Mouse (Mus musculus) urinary bladder, adult 18-20 months (tissue): Measurements from ENCODE around the gene Cdc6.
"Not testable (repeated sequence)": the region's sequence is repeated elsewhere in the genome, so short reads cannot be mapped to it uniquely, and the experiment has no call there.

ENCODE experiments used
- DNase-seq, 2 experiments: peaks; one replicate each; pipeline ENCODE4 v3.0.0; 2022; ENCODE audit warnings: low spot score in 2 of 2, mixed read lengths in 2 of 2

Gene Cdc6

GRCm38 (mm10) chr11:98909654-98910053 is 2.1 kb downstream of the Cdc6 start:
- DNase-seq: no peak

- DNase-seq: no peak
Observed at GRCm38 (mm10) chr11:98910415-98910814, 2.8 kb downstream of the Cdc6 start.

DNA sequence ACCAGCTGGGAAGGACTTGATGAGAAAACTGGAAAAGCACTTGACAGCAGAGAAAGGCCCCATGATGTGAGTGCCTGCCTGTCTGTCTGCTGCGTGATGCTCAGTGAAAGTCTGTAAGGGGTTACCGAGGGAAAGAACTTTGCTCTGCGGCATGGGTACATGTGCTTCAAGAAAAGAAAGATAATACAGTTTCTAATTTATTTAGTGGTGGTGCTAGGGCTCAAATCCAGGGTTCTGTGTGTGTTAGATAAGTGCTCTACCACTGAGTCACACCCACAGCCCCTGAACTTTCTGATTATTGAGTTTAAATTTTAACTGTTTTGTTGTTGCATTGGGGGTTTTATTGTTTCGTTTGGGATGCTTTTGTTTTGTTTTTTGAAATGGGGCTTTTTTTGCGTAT is 3.9 kb downstream of the Cdc6 start:
- no peak for DNase-seq

GRCm38 (mm10) chr11:98914196-98914595 is 6.6 kb downstream of the Cdc6 start:
- DNase-seq: no peak

GRCm38 (mm10) chr11:98916376-98916775 is 8.8 kb downstream of the Cdc6 start:
- DNase-seq: not testable (repeated sequence)

DNA sequence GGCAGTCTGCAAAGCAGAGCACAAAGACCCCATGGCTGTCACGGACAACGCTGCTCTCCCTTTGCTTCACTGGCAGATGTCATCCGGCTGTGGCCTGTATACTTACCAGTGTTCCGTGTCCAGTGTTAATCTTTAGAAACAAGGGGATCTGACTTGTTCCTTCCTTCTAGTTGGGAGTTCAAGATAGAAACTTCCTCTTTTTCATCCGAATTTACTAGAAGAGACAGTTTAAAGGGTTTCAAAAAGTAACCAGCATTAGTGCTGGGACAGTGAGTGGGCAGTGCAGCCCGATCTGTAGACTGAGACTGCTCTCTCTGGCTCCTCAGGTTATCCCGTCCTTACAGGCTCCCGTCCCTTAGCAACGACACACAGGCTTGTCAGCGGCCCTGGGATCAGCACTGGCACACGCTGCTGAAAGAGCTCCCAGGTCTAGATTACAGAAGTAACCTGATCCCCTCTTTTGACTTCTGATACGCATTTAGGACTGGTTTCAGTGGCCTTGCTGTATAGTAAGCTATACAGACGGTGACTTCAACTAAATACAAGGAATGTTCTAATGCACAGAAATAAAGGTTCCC is 9.9 kb downstream of the Cdc6 start:
- no peak for DNase-seq

- no peak for DNase-seq
Observed at GRCm38 (mm10) chr11:98918231-98918630, 10.6 kb downstream of the Cdc6 start.

DNA sequence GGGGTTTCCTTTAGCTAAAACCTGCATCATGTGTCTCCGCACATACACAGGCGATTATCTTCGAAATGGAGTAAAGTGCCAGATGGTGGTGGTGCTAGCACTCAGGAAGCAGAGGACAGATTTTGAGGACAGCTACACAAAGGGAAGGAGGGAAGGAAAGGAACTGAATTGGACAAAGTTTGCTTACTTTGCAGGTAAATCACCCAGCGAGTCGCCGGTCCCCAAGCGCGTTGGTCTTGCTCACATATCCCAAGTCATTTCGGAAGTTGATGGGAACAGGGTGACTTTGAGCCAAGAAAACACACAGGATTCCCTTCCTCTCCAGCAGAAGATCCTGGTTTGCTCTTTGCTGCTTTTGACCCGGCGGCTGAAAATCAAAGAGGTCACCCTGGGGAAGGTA is 11.4 kb downstream of the Cdc6 start:
- DNase-seq: no peak

DNA sequence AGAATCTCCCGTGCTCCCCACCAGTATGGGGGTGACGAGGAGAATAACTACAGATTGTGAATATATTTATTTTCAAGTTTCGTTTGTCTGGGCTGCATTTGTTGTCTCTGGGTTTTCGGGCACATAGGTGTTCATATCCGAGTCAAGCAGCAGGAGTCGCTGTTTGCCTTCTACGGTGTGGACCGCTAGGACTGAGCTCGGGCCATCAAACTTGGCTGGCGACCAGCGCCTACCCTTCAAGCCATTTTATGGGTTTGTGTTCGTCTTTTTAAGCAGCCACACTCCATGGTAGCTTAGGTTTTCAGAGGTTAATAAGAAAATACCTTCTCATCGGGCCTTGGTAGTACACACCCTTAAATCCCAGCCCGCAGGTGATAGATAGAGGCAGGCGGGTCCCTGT is 14.2 kb downstream of the Cdc6 start:
- not testable (repeated sequence) for DNase-seq

DNA sequence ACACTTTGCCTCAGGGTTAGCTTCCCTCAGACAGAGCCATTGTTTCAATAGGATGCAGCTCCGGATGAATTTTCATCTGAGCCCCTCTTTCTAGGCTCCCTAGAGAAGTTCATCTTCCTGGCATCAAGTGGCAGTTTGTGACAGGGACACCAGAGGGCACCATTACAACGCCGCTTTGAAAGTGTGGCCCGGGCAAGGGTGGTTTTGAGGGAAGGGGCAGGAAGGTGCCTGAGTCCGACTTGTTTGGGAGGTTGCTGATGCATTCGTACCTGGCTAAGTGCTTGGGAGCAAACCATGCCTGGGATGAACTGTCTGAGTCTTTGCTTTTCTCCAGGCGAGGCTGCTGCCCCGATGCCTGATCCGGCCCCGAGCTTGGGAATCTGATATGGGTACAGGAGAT is 14.7 kb downstream of the Cdc6 start:
- not testable (repeated sequence) for DNase-seq

- DNase-seq: not testable (repeated sequence)
Observed at GRCm38 (mm10) chr11:98922851-98923711, 15.5 kb downstream of the Cdc6 start.

DNA sequence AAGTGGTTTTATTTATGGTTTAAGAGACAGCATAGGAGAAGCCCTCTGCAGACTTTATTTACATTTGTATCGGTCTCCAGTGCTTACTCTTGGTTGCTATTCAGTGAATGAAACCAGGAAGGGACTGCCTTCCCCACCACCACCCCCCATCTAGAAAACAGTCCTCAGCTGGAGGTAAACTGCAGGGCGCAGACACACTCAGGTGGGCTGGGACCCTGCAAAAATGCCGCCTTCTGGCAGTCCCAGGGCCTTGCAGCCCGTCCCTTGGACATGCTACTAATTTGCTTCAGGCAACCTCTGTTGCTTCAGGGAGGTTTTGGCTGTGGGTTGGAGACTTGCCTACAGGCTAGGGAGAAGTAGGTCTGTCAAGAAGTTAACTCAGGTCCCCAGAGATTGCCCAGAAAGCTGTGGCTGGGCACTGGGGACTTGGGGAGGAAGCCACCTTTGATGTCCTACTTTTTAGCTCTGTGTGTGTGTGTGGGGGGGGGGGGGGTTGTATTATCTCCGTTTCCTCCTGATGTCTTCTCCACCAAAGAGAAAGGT is 17.1 kb downstream of the Cdc6 start:
- no peak for DNase-seq

- no peak for DNase-seq
Observed at GRCm38 (mm10) chr11:98925265-98925721, 17.7 kb downstream of the Cdc6 start.

DNA sequence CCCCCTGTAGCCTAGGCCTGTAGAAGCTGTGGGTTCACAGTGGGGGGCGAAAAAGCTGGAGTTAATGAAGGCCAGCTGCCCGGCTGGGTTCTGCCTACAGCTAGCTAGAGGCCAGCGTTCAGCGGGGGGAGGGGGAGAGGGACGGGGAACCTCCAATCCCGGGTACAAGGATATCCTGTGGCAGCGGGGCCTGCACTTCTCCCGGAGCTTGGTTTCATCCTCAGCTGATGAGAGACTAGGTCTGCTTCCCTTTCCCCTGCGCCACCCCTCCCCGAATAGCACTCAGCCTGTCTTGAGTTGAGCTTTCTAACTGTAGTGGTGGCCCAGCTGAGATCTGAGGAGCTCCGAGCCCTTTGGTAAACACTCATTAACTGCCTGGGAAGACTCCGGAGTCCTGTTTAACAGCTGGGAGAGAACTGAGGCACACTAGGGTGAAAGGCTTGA is 18.3 kb downstream of the Cdc6 start:
- no peak for DNase-seq

DNA sequence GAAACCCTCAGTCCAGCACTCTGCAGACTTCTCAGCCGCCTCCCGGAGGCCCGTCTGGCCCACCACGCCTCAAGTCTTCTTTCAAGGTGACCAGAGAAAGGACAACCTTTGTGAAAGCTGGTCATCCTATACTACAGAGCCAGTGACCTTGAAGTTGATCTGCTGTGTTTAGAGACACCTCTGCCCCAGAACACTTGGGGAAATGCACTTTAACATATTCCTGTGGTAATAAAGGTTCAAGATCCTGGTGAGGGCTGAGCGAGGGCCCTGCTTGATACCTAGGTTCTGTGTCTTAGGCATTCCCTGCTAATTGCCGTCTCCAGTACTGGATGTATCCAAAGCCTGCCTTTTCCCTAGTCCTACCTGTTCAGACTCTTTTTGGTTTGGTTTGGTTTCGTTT is 19.0 kb downstream of the Cdc6 start:
- no peak for DNase-seq

DNA sequence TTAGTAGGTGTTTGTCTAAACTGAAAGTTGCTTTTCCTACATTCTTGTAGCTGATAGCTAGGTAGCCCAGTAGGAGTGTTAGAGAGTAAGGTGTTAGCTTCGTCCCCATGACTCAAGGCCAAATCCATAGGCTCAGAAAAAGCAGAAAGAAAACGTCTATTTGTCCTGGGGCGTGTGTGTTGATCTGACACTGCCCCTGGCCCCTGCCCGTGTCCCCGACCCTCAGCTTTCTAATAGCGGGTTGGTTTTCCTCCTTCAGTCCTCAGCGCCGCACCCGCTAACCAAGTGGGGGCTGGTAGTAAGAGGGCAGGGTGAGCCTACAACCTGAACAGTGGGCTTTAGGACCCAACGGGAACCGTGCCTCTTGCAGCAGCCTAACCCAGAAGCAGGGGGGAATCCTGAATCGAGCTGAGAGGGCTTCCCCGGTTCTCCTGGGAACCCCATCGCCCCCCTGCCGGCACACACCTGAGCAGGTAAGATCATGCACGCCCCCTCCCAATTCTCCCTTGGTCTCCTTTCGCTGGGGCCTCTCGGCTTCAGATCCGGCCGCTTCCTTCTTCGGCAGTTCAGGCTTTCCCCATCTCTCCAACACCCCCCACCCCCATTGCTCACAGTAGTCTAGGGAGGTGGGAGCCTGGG is 20.0 kb downstream of the Cdc6 start, which contains the start of gene Rara:
Rara (plus strand) TSS at position 381 of the 639 bp plus-strand sequence.
- no peak for DNase-seq

GRCm38 (mm10) chr11:98928186-98928893 is 20.7 kb downstream of the Cdc6 start:
- DNase-seq: no peak

- no peak for DNase-seq
Observed at GRCm38 (mm10) chr11:98929503-98929902, 21.9 kb downstream of the Cdc6 start.

GRCm38 (mm10) chr11:98930127-98930601 is 22.6 kb downstream of the Cdc6 start:
- no peak for DNase-seq

DNA sequence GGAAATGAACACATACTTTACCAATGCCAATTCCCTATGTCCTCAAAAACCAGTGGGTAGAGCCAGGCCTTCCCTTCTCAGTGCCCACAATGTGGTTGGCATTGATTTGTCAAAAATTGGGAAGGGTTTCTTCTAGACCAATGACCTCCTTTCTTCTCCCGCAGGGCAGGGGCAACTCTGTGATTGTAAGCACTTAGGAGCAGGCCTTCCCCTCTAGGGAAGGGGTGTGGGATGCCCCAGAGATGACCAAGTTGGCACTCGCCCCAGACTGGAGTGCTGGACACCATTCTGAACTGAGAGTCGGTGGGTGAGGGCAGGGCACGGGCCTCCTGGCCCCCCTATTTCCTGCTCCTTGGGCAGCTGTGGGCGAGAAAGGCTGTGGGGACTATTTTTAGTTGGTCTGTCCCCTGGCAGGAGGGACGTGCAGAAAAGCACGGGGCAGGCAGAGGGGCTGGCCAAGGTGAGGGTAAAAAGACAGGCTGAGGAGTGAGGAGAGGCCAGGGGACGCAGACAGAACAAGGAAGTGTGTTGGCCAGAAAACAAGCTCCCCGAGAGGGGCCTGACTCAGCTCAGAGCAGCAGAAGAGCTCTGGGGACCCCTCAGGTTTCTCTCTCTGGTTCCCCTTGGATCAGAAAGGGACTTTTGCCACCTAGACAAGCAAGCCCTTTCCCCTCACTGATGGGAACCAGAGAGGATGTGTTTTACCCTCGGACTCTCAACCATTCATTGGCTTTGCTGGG is 23.3 kb downstream of the Cdc6 start:
- DNase-seq: no peak
